Mouse (Mus musculus) retina, adult 2 months (tissue): Measurements from ENCODE around the gene Gm8113.
"Not testable (repeated sequence)": the region's sequence is repeated elsewhere in the genome, so short reads cannot be mapped to it uniquely, and the experiment has no call there.

ENCODE experiments used
- DNase-seq: peaks from one replicate; pipeline ENCODE4 v3.0.0-alpha.2; 2012; ENCODE audit warnings: low read depth, low spot score

Gene Gm8113

DNA sequence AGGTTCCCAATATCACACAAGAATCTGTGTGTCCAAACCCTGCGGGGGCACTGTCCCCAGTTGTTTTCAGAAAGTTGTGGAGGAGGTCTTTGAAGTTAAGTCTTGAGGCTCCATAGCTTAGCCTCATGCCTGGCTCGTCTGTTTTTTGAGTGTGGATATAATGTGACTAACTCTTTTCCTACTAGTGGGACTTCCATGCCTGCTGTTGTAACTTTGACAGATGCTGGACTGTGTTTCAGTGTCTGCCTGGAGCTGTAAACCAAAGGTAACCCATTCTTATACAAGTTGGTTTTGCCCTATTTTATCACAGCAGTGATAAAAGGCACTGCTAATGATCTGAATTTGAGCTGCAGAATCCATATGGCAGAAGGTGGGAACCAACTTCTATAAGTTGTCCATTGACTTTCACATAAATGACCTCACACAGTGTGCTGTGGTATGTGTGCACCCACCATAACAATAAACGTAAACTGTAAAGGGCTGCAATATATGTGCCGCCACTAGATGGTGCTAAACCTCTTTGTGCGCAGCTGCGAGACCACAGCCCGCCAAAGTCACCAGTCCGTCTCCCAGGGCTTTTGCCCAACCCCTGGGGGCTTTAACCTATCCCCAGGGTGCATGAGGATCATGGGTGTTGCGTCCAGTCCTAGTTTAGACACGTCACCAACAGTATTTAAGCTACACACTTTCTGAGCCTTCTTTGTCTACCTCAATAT lies at the start of gene Gm8113:
Gene Gm8113 (plus strand): TSS at position 703 of the 716 bp plus-strand sequence.
- not testable (repeated sequence) for DNase-seq

- not testable (repeated sequence) for DNase-seq
These were observed 49.8 kb upstream of the Gm8113 start, which contains the start of gene Ear1 for GRCm38 (mm10) chr14:43875417-43875816. Gene Ear1 (minus strand): TSS chr14:43875517.

DNA sequence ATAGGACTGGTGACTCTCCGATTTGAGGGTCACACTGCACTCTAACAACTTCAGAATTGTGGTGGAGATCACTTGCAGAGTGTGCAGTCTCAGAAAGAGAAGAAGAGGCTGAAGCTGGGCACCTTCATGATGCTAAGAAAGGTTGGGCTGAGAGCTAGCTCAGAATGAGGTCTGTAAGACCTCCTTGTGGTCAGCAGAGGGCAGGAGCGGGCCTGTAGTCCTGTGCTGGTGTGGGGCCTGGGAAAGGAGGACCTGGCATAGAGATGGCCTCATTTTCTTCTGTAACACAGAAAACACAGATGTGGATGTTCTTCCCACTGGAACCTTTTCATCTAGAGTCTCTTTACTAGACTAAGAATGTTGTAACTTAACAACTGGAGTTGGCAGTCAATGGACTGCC lies 47.4 kb upstream of the Gm8113 start:
- not testable (repeated sequence) for DNase-seq

- DNase-seq = not testable (repeated sequence)
These were observed 45.1 kb upstream of the Gm8113 start for GRCm38 (mm10) chr14:43879966-43880545.

- DNase-seq = not testable (repeated sequence)
These were observed 39.0 kb upstream of the Gm8113 start for GRCm38 (mm10) chr14:43886235-43886634.

DNA sequence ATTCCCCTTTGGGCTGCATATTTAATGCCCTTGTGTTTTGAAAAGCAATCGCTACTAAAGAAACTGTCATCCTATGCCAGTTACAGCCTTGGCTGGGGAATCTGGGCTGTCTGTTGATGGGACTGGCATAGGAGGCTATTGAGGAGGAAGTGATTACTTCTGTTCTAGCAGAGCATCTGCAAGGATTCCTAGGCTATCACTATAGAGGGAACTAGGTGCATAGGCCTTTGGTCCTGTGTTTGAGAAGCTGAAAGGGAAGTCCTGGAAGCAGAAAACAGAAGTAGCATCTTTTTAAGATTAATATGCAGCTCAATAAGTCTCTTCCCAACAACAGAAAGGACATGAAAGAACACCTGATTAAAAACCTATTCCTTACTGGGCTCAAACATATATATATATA lies 33.9 kb upstream of the Gm8113 start:
- DNase-seq = not testable (repeated sequence)

DNA sequence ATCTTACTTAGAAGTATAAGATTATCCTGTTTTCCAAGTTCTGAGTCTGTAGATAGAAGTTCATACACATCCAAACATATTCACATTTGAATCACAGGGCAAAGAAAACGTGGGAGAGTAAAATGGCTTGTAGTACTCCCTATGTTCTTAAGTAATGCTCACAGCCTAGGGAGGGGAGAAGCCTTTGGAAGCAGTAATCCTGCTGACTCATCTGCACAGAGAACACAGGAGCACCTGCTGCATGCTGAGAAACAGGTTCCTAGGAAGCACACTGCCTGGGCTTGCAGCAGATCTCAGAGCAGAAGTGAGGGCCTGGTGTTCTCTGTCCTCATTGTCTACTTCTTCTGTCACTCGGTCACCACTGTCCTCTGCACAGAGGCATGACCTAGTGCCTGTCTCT lies 29.8 kb upstream of the Gm8113 start:
- DNase-seq = not testable (repeated sequence)

DNA sequence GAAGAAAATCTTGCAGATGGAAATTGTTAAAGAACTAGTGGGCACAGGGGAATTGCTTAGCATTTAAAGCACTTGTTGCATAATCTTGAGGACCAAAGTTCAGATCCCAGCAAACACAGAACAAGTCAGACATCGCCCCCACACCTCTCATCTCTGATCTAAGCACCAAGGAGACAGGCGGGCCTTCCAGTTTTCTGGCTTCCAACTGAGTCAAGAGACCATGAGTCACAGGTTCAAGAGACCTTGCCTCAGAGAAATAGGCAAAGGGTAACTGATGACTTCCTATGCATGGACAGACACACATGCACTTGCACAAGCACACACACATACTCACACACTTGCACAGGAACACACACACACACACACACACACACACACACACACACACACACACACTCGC lies 26.6 kb upstream of the Gm8113 start:
- DNase-seq = not testable (repeated sequence)

- DNase-seq = not testable (repeated sequence)
These were observed 7.0 kb upstream of the Gm8113 start for GRCm38 (mm10) chr14:43918214-43918613.

DNA sequence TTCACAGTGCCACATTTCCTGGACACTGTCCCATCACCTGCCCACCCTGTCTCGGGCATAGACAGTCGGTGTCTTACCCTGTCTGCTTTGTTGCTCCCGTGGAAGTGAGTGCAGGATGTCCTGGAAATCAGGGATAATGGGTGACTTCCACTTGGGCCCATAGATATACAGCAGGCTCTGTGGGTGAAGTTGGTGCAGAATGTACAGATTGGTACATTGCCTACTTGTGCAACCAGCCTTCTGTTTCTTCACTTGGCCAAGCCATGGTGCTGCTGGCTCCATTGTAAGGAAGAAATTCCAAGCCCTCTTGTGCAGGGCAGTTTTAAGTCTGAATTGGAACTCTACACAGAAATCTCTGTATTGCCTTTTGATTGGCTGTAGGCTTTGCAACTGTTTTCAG lies 1.7 kb upstream of the Gm8113 start, which contains the start of gene Ear10:
Gene Ear10 (minus strand): TSS at position 101 of the 400 bp plus-strand sequence.
- DNase-seq = not testable (repeated sequence)

- not testable (repeated sequence) for DNase-seq
These were observed 287 bp downstream of the Gm8113 start for GRCm38 (mm10) chr14:43925404-43925950.

DNA sequence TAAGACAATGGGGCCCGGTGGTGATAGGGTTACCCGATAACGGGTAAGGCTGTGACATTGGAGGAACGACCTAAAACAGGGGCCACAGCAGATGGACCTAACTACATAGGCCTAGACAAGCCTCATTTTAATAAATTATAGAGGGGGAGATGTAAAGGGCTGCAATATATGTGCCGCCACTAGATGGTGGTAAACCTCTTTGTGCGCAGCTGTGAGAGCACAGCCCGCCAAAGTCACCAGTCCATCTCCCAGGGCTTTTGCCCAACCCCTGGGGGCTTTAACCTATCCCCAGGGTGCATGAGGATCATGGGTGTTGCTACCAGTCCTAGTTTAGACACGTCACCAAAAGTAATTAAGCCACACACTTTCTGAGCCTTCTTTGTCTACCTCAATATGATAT lies 7.8 kb downstream of the Gm8113 start:
- not testable (repeated sequence) for DNase-seq

DNA sequence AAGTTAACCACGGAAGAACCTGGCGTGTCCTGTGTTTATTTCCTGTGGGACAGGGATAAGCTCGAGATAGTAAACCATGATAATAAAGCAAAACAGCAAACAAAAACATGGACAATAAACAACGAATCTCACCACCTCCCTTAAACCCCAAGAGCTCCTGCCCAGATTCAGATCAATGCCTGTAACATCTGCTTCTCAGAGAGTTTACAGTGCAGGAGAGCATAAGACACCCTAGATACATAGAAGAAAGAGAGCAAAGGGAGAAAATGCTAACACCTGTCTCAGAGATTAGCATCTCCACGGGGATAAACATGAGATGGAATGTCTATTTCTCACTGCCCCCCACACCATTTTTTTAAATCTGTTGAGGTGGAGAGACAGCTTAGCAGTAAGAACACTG lies 8.2 kb downstream of the Gm8113 start:
- DNase-seq = not testable (repeated sequence)

DNA sequence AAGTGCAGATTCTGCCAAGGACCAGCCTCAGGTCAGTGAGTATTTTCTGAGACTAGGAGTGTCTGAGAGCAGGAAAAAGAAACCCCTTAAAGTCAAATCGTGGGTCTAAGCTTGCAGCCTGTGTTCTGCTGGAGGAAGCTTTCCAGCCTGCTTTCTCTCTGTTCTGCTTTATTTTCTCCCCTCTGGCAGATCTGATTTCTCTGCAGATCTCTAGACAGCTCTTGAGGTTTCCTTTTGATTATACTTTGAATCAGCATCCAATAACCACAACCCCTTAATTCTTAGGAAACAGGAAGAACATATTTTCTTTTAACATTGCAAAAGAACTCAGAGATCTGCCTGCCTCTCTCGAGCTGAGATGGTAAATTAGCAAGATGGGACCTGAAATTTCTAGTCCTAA lies 28.2 kb downstream of the Gm8113 start:
- not testable (repeated sequence) for DNase-seq

DNA sequence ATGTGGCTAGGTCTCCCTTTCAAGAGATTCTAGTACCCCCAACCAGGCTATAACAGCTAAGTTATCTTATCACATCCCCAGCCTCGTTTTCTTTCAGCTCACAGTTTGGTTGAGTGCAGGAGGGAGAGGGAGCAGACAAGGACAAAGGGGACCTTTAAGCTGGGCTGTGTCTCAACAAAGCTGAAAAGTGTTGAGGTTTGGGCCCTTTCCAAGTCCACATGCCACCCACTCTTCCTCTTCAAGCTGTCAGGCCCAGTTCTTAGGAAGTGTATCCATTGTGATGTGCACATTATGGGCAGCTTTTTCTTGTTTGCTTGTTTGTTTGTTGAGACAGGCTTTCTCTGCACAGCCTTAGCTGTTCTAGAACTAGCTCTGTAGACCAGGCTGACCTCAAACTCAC lies 29.9 kb downstream of the Gm8113 start:
- DNase-seq = not testable (repeated sequence)

DNA sequence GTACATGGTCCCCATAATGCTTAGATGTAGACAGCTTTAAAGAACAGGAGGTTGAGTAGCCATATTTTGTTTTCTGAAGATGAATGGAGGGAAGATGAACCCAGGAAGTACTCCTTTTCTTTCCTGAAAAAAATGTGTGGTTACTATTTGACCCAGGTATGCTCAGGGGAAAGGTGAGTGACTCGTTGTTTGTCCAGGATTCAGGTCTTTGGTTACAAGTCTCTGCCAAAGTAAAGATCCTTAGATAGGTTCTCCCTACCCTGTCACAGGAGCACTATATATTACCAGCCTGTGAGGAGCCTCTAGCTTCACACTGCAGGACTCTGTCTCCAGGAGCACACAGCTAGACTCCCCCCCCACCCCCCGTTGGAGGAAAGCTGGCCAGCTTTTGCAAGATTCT lies 31.6 kb downstream of the Gm8113 start, which contains the start of gene Ang5:
Gene Ang5 (plus strand): TSS at position 301 of the 400 bp plus-strand sequence.
- DNase-seq = not testable (repeated sequence)
